Mouse (Mus musculus): Measurements from ENCODE around the gene Pgam2.
A peak's percentile ranks its signal among the peaks of the same experiment; 100 is the strongest.
"Not testable (repeated sequence)": the region's sequence is repeated elsewhere in the genome, so short reads cannot be mapped to it uniquely, and the experiment has no call there.

The Pgam2 gene

GRCm38 (mm10) chr11:5803551-5803981, at the start of gene Pgam2:
Gene Pgam2, minus strand, starts transcription at chr11:5803733.
- DNase-seq (ENCODE audit: extremely low spot score, low read depth, low spot score), result no peak

DNA sequence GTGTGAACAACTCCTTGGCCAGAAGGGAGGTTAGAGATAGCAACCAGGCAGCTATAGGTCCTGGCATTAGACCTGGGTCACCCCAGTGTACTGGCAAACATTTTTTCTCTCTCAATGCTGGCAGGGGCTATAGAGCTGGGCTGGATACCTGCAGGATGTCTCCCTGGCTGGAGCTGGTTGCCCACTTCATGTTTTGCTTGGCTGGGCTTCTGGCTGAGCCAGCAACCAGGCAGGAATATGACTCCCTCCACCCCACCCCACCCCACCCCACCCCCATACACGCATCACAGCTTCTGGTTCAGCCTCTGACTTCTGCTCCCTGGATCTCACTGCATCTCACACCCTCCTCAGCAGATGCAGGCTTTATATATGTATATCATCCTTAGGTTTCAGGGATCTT, 48.8 kb upstream of the Pgam2 start:
- DNase-seq (ENCODE audit: extremely low spot score, low read depth, low spot score), result no peak

DNA sequence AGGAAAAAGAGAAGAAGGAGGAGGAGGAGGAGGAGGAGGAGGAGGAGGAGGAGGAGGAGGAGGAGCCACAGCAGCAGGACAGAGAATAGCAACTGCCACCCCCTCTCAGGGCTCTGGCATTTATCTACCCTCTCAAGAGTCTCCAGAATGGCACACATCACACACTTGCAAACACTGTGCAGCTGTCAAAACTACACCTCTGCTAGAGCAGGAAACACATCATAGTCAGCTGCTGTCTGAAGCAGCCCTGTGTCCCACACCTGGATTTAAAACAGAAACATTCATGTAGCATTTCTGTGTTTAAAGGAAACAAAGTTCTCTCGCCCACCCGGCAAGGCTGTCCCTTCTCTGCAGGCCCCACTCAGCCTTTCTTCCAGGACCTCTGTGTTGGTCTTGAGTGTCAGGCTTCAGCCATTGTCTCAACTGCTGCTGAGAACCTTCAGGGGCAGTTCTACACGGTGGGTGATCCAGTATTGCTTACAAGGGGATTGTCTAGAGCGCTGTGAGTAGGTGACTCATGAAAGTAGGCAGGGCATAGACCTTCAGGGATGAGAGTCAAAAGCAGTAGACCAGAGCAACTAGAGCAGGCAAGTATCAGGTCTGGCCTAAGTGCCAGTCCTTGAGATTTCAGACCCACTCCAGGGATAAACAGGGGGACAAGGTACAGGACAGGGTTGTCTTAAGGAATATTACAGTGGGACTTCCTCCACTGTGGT, 47.6 kb upstream of the Pgam2 start:
- no peak for DNase-seq (ENCODE audit: extremely low spot score, low read depth, low spot score)

- DNase-seq (ENCODE audit: extremely low spot score, low read depth, low spot score), result no peak
Measured at GRCm38 (mm10) chr11:5850452-5850851, 46.9 kb upstream of the Pgam2 start.

DNA sequence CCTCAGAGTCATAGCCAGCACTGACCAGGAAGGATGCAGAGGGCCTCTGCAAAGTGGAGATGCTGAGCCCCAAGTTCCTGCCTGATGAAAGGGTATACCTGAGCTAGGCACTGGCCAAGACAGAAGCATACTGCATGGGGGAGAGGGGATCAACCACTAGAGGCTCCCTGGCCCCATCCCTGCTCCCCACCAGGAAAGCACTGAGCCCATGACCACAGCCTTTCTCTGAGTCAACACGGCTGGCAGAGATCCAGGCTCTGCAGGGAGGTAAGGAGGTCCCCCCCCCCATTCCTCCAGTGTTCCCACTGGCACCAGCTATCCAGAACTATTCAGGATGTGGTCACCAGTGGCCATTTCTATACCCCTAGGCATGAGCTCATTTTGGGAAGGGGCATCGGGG, 45.8 kb upstream of the Pgam2 start:
- no peak for DNase-seq (ENCODE audit: extremely low spot score, low read depth, low spot score)

GRCm38 (mm10) chr11:5848741-5849140, 45.2 kb upstream of the Pgam2 start:
- no peak for DNase-seq (ENCODE audit: extremely low spot score, low read depth, low spot score)

DNA sequence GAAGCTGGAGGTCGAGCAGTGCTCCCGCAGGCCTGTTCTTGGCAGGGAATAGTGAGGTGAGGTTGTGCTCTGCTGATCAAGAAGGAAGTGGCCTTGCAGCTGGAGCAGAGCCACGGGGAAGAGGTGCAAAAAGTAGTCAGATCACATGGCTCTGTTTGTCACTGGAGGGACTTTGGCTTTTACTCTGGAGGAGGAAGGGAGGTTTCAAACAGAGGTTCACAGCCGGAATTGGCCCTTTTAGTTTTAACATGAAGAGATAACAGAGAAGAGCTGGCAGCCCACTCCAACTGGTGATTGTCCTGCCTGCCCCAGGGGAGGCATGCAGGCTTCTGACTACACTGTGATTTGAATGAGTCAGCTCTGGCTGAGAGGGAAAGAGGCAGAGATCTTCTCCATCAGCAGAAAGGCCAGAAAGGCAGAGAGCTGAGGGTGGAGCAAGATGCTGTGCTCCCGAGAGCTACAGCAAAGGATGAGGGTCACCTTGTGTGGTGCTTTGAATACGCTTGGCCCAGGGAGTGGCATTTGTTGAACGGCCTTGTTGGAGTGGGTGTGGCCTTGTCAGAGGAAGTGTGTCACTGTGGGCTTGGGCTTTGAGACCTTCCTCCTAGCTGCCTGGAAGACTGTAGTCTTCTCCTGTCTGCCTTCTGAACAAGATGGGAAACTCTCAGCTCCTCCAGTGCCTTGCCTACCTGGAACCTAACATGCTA, 43.3 kb upstream of the Pgam2 start:
- DNase-seq (ENCODE audit: extremely low spot score, low read depth, low spot score), result no peak

DNA sequence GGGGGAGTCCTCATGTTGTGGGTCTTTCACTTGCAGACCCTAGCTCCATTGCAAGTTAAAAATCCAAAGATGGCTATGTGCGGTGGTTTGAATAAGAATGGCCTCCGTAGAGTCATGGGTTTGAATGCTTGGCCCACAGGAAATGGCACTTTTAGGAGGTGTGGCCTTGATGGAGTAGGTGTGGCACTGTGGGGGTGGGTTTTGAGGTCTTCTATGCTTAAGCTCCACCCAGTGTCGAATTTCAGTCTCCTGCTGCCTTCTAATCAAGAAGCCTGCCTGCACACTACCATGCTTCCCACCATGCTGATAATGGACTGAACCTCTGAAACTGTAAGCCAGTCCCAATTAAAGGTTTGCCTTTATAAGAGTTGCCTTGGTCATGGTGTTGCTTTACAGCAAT, 39.6 kb upstream of the Pgam2 start:
- DNase-seq (ENCODE audit: extremely low spot score, low read depth, low spot score), result no peak

- DNase-seq (ENCODE audit: extremely low spot score, low read depth, low spot score), result no peak
Measured at GRCm38 (mm10) chr11:5841751-5842150, 38.2 kb upstream of the Pgam2 start.

- no peak for DNase-seq (ENCODE audit: extremely low spot score, low read depth, low spot score)
Measured at GRCm38 (mm10) chr11:5840346-5840745, 36.8 kb upstream of the Pgam2 start.

DNA sequence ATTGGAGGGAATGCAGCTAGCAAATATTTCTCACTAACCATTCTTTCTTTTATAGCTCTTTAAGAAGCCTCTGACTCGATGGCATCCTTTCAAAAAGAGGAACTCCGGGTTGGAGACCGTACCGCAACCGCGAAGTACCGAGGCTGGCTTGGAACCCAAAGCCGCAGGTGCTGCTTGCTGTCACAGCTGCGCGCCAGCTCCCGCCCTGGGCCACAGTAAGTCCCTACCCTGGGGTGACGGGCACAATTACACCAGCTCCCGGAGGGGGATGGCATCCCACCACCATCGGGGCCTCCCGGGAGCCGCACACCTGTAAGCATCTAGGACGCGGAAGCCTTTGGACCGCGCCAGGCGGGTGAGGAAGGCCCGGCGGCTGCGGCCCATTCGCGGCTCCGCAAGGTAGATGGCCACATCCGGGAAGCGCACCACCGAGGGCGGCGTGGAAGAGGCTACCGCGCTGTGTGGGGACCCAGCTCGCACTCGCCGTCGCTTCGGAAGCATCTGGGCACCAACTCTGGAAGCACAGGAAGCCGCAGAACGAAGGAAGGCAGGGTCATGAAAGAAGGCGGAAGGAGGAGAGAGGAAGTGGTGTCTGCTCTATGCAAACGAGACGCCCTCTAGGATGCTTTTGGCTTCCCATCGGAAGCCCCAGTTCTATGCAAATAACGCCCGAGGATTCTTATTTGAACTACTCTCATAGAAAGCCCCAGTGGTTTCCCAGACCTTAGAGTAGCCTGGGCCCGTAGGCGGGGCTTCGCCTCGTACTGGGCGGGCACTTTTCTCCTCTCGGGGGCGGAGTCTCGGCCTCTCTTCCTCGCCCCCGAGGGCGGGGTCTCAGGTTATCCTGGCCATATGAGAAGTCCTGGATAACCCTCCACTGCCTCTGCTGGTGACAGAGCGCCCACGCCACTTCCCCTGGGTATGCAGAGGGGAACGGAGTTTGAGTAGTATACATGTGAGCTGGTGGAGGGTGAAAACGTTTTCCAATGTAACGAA, 34.0 kb upstream of the Pgam2 start, which contains the start of gene Polm:
Gene Polm, minus strand, starts transcription at position 766 of the 996 bp plus-strand sequence.
- DNase-seq (ENCODE audit: extremely low spot score, low read depth, low spot score), result peak; percentile 88

- DNase-seq (ENCODE audit: extremely low spot score, low read depth, low spot score), result no peak
Measured at GRCm38 (mm10) chr11:5836126-5836525, 32.6 kb upstream of the Pgam2 start.

DNA sequence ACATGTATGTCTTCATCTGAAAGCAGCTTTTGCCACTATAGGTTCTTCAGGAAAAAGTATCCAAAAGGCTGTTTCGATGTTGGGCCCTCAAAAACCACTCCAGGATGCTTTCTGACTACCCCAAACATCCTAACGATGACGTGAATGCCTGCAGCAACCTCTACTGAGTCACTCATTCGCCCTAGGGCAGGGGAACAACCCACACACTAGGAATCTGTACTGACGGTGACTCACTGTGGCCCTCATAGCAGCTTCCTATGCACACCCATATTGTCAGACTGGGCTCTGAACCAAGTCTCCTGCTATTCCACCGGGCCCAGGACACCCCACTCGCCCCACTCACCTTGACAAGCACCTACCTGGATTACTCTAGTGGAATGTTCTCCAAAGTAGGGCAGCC, 31.5 kb upstream of the Pgam2 start:
- no peak for DNase-seq (ENCODE audit: extremely low spot score, low read depth, low spot score)

- DNase-seq (ENCODE audit: extremely low spot score, low read depth, low spot score), result no peak
Measured at GRCm38 (mm10) chr11:5834506-5834905, 31.0 kb upstream of the Pgam2 start.

DNA sequence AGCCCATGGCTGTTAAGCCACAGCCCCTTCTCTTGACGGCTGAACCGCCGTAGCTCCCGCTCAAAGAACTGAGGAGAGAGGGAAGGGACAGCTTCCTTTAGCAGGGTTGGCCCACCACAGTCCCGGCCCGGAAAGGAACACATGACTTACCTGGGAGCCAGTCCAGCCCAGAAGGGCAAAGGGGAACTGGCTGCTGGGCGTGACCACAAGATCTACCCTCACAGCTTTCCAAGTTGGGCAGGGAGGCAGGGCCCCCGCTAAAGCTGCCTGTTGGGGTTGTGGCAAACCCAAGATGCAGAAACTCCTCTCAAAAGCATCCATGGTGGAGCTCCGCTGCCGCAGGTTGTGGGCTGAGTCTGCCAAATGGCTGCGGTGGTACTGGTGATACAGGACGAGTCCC, 25.8 kb upstream of the Pgam2 start:
- DNase-seq (ENCODE audit: extremely low spot score, low read depth, low spot score), result no peak

- no peak for DNase-seq (ENCODE audit: extremely low spot score, low read depth, low spot score)
Measured at GRCm38 (mm10) chr11:5828509-5829191, 25.1 kb upstream of the Pgam2 start.

DNA sequence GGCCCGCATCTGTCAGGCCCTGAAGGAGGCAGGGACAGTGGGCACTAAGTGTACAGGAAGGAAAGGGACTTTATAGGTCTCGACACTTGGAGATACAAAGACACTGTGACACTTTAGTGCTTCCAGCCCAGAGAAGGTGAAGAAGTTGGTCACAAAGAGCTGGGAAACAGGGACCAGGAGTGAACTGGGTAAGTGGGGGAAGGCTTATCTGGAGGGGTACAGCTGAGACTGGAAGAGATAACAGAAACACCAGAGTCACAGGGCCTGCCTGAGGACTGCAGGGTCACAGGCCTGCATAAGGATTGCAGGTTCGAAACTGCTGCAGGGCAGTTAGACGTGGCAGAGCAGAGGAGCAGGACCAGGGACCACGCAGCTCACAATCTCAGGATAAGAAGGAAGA, 24.4 kb upstream of the Pgam2 start:
- no peak for DNase-seq (ENCODE audit: extremely low spot score, low read depth, low spot score)

- DNase-seq (ENCODE audit: extremely low spot score, low read depth, low spot score), result no peak
Measured at GRCm38 (mm10) chr11:5825432-5825831, 21.9 kb upstream of the Pgam2 start.

GRCm38 (mm10) chr11:5819223-5819622, 15.7 kb upstream of the Pgam2 start:
- DNase-seq (ENCODE audit: extremely low spot score, low read depth, low spot score), result no peak

- no peak for DNase-seq (ENCODE audit: extremely low spot score, low read depth, low spot score)
Measured at GRCm38 (mm10) chr11:5813381-5813780, 9.8 kb upstream of the Pgam2 start.

GRCm38 (mm10) chr11:5809487-5809886, 6.0 kb upstream of the Pgam2 start:
- not testable (repeated sequence) for DNase-seq (ENCODE audit: extremely low spot score, low read depth, low spot score)
